Mouse (Mus musculus) heart, postnatal 0 days (tissue): ENCODE results near the gene Ikzf3.

Experiments
- CTCF ChIP-seq: IDR thresholded peaks from 2 replicates; pipeline ENCODE4 v1.5.1; 2016; ENCODE audit warnings: antibody characterized with exemption, control low read depth, low read depth
- EP300 ChIP-seq: IDR thresholded peaks from 2 replicates; pipeline ENCODE4 v1.6.1; 2016; ENCODE audit warnings: antibody characterized with exemption, low read depth

- TF ChIP-seq CTCF (no peak), EP300 (no peak)
Observed at GRCm38 (mm10) chr11:98445238-98445637, 100.6 kb downstream of the Ikzf3 start.
